Mouse (Mus musculus) CH12.LX (cell line): ENCODE data around the gene Ush2a. TPM values are rescaled to one million over a fixed set of nuclear protein-coding genes. Genes with fewer than 3 reads are reported as not detected.

Source experiments
- DNase-seq: peaks from one replicate; pipeline ENCODE4 v3.0.0-alpha.2; 2013; ENCODE audit errors: extremely low read depth
- H3K27ac ChIP-seq: 2 replicates; pipeline ENCODE4 v1.5.1; 2012; ENCODE audit warnings: low read depth, mild to moderate bottlenecking, control low read depth, moderate library complexity; ENCODE audit not compliant: insufficient read depth
- H3K27me3 ChIP-seq: replicated peaks from 2 replicates; pipeline ENCODE3; 2012; ENCODE audit warnings: inconsistent platforms
- H3K36me3 ChIP-seq, 2 experiments: replicated peaks in 1 of 2; 2 replicates each; pipeline versions ENCODE3 to v1.6.1; 2012; ENCODE audit warnings: inconsistent platforms in 1 of 2, low read length in 1 of 2, mild to moderate bottlenecking in 1 of 2, mixed read lengths in 1 of 2, moderate library complexity in 1 of 2; ENCODE audit not compliant: control insufficient read depth in 1 of 2, insufficient read depth in 1 of 2
- H3K4me1 ChIP-seq, 2 experiments: 2 replicates each; pipeline ENCODE4 v1.6.1; 2012; ENCODE audit warnings: inconsistent platforms in 1 of 2, moderate library complexity in 1 of 2; ENCODE audit not compliant: insufficient read depth in 2 of 2, control insufficient read depth in 1 of 2
- H3K4me2 ChIP-seq: 2 replicates; pipeline ENCODE4 v1.6.1; 2012; ENCODE audit warnings: low read depth, mild to moderate bottlenecking, control low read depth; ENCODE audit not compliant: poor library complexity, insufficient read depth, severe bottlenecking
- H3K4me3 ChIP-seq, 3 experiments: fragments of 150-350 bp in 1 of 3; sonication (generic) in 1 of 3; replicated peaks in 1 of 3; 2 replicates each; pipeline versions ENCODE3 to v1.5.1; 2011 to 2012; ENCODE audit warnings: low read depth in 2 of 3, low read length in 2 of 3, mild to moderate bottlenecking in 2 of 3, moderate library complexity in 2 of 3, control low read depth in 1 of 3, improper control_type of control experiment in 1 of 3, inconsistent platforms in 1 of 3, mixed read lengths in 1 of 3; ENCODE audit not compliant: poor library complexity in 1 of 3
- H3K79me2 ChIP-seq: replicated peaks from 2 replicates; pipeline ENCODE4 v1.6.1; 2012; ENCODE audit warnings: mild to moderate bottlenecking, moderate library complexity; ENCODE audit not compliant: control insufficient read depth, poor library complexity, insufficient read depth, severe bottlenecking; ENCODE audit errors: extremely low read depth
- H3K9ac ChIP-seq: 2 replicates; pipeline ENCODE4 v1.6.1; 2012; ENCODE audit warnings: low read depth, mild to moderate bottlenecking, control low read depth, moderate library complexity; ENCODE audit not compliant: insufficient read depth
- H3K9me3 ChIP-seq: replicated peaks from 2 replicates; pipeline ENCODE3; 2012; ENCODE audit warnings: low read length, inconsistent platforms, mixed read lengths
- BHLHE40 ChIP-seq: IDR thresholded peaks from 2 replicates; pipeline ENCODE4 v1.6.1; 2011; ENCODE audit warnings: mild to moderate bottlenecking, low read depth, low read length, improper control_type of control experiment
- CHD1 ChIP-seq: IDR thresholded peaks from 2 replicates; pipeline ENCODE4 v1.6.1; 2012; ENCODE audit warnings: low read depth, low read length, improper control_type of control experiment, inconsistent platforms
- CTCF ChIP-seq, 2 experiments: IDR thresholded peaks in 1 of 2; conservative IDR thresholded peaks in 1 of 2; 2 replicates each; pipeline ENCODE4 v1.5.1; 2011 to 2012; ENCODE audit warnings: low read depth in 2 of 2, low read length in 2 of 2, improper control_type of control experiment in 1 of 2, inconsistent platforms in 1 of 2, mild to moderate bottlenecking in 1 of 2, moderate library complexity in 1 of 2
- E2F4 ChIP-seq: IDR thresholded peaks from 2 replicates; pipeline ENCODE4 v1.6.1; 2011; ENCODE audit warnings: low read depth, low read length, improper control_type of control experiment; ENCODE audit not compliant: insufficient replicate concordance
- ELF1 ChIP-seq: IDR thresholded peaks from 2 replicates; pipeline ENCODE4 v1.6.1; 2014; ENCODE audit warnings: low read depth, mild to moderate bottlenecking, inconsistent platforms, low read length, improper control_type of control experiment
- ETS1 ChIP-seq: conservative IDR thresholded peaks from 2 replicates; pipeline ENCODE4 v1.6.1; 2012; ENCODE audit warnings: low read depth, mild to moderate bottlenecking, inconsistent platforms, low read length, improper control_type of control experiment, moderate library complexity
- IRF4 ChIP-seq: IDR thresholded peaks from 2 replicates; pipeline ENCODE4 v1.6.1; 2014; ENCODE audit warnings: low read depth, mild to moderate bottlenecking, inconsistent platforms, low read length, improper control_type of control experiment
- JUN ChIP-seq: IDR thresholded peaks from 2 replicates; pipeline ENCODE4 v1.6.1; 2011; ENCODE audit warnings: low read depth, mild to moderate bottlenecking, low read length, improper control_type of control experiment, moderate library complexity; ENCODE audit not compliant: insufficient read depth
- JUND ChIP-seq: conservative IDR thresholded peaks from 2 replicates; pipeline ENCODE4 v1.6.1; 2011; ENCODE audit warnings: low read depth, low read length, improper control_type of control experiment
- MAFK ChIP-seq: IDR thresholded peaks from 2 replicates; pipeline ENCODE4 v1.6.1; 2011; ENCODE audit warnings: low read length, improper control_type of control experiment; ENCODE audit not compliant: insufficient replicate concordance
- MAX ChIP-seq: IDR thresholded peaks from 2 replicates; pipeline ENCODE4 v1.6.1; 2011; ENCODE audit warnings: low read length, improper control_type of control experiment
- MAZ ChIP-seq: IDR thresholded peaks from 2 replicates; pipeline ENCODE4 v1.6.1; 2012; ENCODE audit warnings: low read depth, mild to moderate bottlenecking, inconsistent platforms, low read length, improper control_type of control experiment, moderate library complexity
- MEF2A ChIP-seq: IDR thresholded peaks from 2 replicates; pipeline ENCODE4 v1.6.1; 2014; ENCODE audit warnings: low read depth, mild to moderate bottlenecking, inconsistent platforms, low read length, improper control_type of control experiment, borderline replicate concordance
- NELFE ChIP-seq: IDR thresholded peaks from 2 replicates; pipeline ENCODE4 v1.6.1; 2011; ENCODE audit warnings: low read depth, low read length, improper control_type of control experiment
- NRF1 ChIP-seq: IDR thresholded peaks from 2 replicates; pipeline ENCODE4 v1.6.1; 2014; ENCODE audit warnings: low read depth, mild to moderate bottlenecking, inconsistent platforms, low read length, improper control_type of control experiment, moderate library complexity
- PAX5 ChIP-seq: IDR thresholded peaks from 2 replicates; pipeline ENCODE4 v1.6.1; 2012; ENCODE audit warnings: low read length, inconsistent platforms, mixed read lengths
- SIN3A ChIP-seq: IDR thresholded peaks from 2 replicates; pipeline ENCODE4 v1.6.1; 2012; ENCODE audit warnings: low read length, improper control_type of control experiment, inconsistent platforms
- SMC3 ChIP-seq: IDR thresholded peaks from 2 replicates; pipeline ENCODE4 v1.6.1; 2011; ENCODE audit warnings: low read depth, low read length, improper control_type of control experiment
- TBP ChIP-seq: conservative IDR thresholded peaks from 2 replicates; pipeline ENCODE4 v1.6.1; 2011; ENCODE audit warnings: low read depth, low read length, improper control_type of control experiment
- TCF12 ChIP-seq: IDR thresholded peaks from 2 replicates; pipeline ENCODE4 v1.6.1; 2014; ENCODE audit warnings: low read depth, mild to moderate bottlenecking, inconsistent platforms, low read length, improper control_type of control experiment
- UBTF ChIP-seq: IDR thresholded peaks from 2 replicates; pipeline ENCODE4 v1.6.1; 2012; ENCODE audit warnings: low read depth, mild to moderate bottlenecking, inconsistent platforms, low read length, improper control_type of control experiment, moderate library complexity
- USF1 ChIP-seq: IDR thresholded peaks from 2 replicates; pipeline ENCODE4 v1.6.1; 2014; ENCODE audit warnings: low read depth, mild to moderate bottlenecking, inconsistent platforms, low read length, improper control_type of control experiment
- ZKSCAN1 ChIP-seq: IDR thresholded peaks from 2 replicates; pipeline ENCODE4 v1.6.1; 2012; ENCODE audit warnings: low read depth, inconsistent platforms, low read length, improper control_type of control experiment, borderline replicate concordance
- ZMIZ1 ChIP-seq: IDR thresholded peaks from 2 replicates; pipeline ENCODE4 v1.6.1; 2012; ENCODE audit warnings: low read depth, mild to moderate bottlenecking, inconsistent platforms, low read length, improper control_type of control experiment
- ZNF384 ChIP-seq: IDR thresholded peaks from 2 replicates; pipeline ENCODE4 v1.6.1; 2012; ENCODE audit warnings: low read depth, low read length, improper control_type of control experiment, inconsistent platforms
- dilution Hi-C: fragments of 300-500 bp; cut with MboI; formaldehyde crosslinking; loops from 2 replicates; pipeline ENCODE4 v1.14.3; 2020; ENCODE audit warnings: low sequenced_read_pairs; ENCODE audit not compliant: extremely low pct_unique_long_range_greater_than_20kb, extremely low pct_ligation_motif_present
- in situ Hi-C: fragments of 300-500 bp; cut with MboI; formaldehyde crosslinking; loops from 3 replicates; pipeline ENCODE4 v1.14.3; 2019; ENCODE audit warnings: low sequenced_read_pairs, low pct_ligation_motif_present, low pct_unique_long_range_greater_than_20kb, mixed read lengths
- polyA plus RNA-seq: library from polyadenylated mRNA; unstranded; fragments of >175 nt; gene quantifications from 2 replicates; pipeline ENCODE4 v1.2.1, GENCODE M21; 2012; ENCODE audit warnings: low read depth; ENCODE audit not compliant: insufficient read length
- total RNA-seq, 2 experiments: library from RNA; depleted of rRNA; stranded (reverse); fragments of 300-350 nt in 1 of 2; fragments of >200 nt in 1 of 2; gene quantifications; 2 replicates each; pipeline ENCODE4 v1.2.3; 2012 to 2014

Gene Ush2a
- total and polyA plus RNA-seq, 3 experiments: not detected

DNA sequence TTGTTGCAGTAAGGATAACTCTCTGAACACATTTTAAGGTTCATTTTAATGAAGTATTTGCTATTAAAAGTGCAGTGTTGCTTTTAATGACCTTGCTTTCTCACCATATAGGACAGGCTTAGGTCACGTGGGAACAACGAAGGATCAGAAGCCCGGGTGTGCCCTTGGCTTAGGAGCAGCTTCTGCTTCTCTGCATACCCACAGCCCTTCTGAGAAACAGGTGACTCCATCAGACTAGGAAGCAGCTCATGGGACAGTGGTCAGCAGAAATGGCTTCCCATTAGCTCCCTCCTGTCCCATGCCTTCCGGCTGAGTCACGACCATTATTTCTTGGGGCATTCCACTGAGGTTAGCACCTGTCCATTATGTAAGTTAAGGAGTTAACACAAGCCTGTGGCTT is 304.4 kb downstream of the Ush2a start:
- Histone ChIP-seq H3K9ac (no peak overlapping the region), H3K27me3 (no peaks in the 10 kb centered on the region), H3K4me3 (no peak overlapping the region), H3K4me2 (no peak overlapping the region), H3K27ac (no peak overlapping the region), H3K36me3 (no peaks in the 10 kb centered on the region), H3K79me2 (no peaks in the 10 kb centered on the region), H3K9me3 (peaks cover 68% of the 10 kb centered on the region), H3K4me1 (no peaks in the 10 kb centered on the region)
- TF ChIP-seq UBTF: no peak
- no peak for TF ChIP-seq MAX
- TF ChIP-seq E2F4: no peak
- TF ChIP-seq BHLHE40: no peak
- no peak for TF ChIP-seq ZNF384
- no peak for TF ChIP-seq PAX5
- TF ChIP-seq IRF4: no peak
- no peak for TF ChIP-seq ETS1
- TF ChIP-seq ELF1: no peak
- no peak for TF ChIP-seq TBP
- TF ChIP-seq ZKSCAN1: no peak
- TF ChIP-seq CTCF (conservative IDR thresholded peaks at IDR 0.05 in 1 of 2, IDR thresholded peaks at IDR 0.05 in 1 of 2; ENCODE audit: low read depth in 2 of 2, low read length in 2 of 2): no peak
- TF ChIP-seq TCF12: no peak
- TF ChIP-seq NRF1: no peak
- no peak for TF ChIP-seq MAFK
- no peak for TF ChIP-seq JUND
- TF ChIP-seq MAZ: no peak
- TF ChIP-seq SMC3: no peak
- TF ChIP-seq NELFE: no peak
- no peak for TF ChIP-seq JUN
- no peak for DNase-seq
- in situ Hi-C loops (no loop called here), dilution Hi-C loops (no loop called here)

DNA sequence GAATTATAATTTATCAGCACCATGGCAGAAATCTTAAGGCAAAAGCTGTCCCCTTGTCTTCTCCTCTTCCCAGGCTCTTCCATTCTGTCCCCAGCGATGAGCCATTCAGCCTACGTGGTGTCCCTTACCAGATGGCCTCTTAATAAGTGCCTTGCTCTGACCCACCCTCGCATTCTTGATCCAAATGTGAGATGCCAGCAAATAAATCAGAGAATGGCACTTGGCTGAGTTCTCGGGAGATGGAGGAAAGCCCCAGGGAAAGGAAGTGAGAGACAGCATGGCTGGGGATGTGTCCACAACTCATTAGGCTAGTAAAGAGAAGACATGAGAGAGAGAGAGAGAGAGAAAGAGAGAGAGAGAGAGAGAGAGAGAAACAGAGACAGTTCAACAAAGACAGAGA is 305.7 kb downstream of the Ush2a start:
- Histone ChIP-seq H3K27me3 (no peaks in the 10 kb centered on the region), H3K4me1 (no peaks in the 10 kb centered on the region), H3K4me2 (no peak overlapping the region), H3K9ac (no peak overlapping the region), H3K36me3 (no peaks in the 10 kb centered on the region), H3K27ac (no peak overlapping the region), H3K9me3 (peaks cover 68% of the 10 kb centered on the region), H3K4me3 (no peak overlapping the region), H3K79me2 (no peaks in the 10 kb centered on the region)
- in situ Hi-C loops (no loop called here), dilution Hi-C loops (no loop called here)
- no peak for DNase-seq
- TF ChIP-seq MAFK: no peak
- TF ChIP-seq ZMIZ1: no peak
- no peak for TF ChIP-seq NRF1
- no peak for TF ChIP-seq UBTF
- no peak for TF ChIP-seq SIN3A
- TF ChIP-seq CHD1: no peak
- no peak for TF ChIP-seq E2F4
- no peak for TF ChIP-seq USF1
- no peak for TF ChIP-seq BHLHE40
- TF ChIP-seq PAX5: no peak
- TF ChIP-seq MEF2A: no peak
